Mouse (Mus musculus): ENCODE data around the gene Tmem236.

DNA sequence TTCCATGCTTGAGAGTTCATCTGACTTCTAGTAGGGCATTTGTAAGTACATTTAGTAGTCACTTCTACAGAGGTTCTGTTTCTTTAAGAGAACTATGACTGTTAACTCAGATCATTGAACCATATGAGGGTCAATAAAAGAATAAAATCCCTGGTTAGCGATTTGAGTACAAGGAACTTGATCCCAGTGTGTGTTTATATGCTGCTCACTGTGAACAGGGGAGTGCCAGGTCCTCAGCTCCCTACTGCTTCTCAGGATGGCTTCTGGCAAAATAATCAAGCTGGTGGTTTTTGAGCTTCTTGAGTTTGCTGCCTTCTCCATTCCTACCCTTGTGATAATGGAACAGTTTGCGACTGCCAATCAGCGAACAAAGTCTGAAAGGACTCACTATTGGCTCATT, at the start of gene Tmem236:
- TF ChIP-seq CTCF (IDR thresholded peaks at IDR 0.05; ENCODE audit: extremely low read depth, insufficient read depth, low read length) (no peak), POLR2A (IDR thresholded peaks at IDR 0.05; ENCODE audit: extremely low read depth, insufficient read depth, low read length) (no peak)
